Mouse (Mus musculus) splenic B cell, adult 2 months (primary cell): Measurements from ENCODE around the gene Qrich1.

Source experiments
- DNase-seq: peaks from one replicate; pipeline ENCODE4 v3.0.0-alpha.2; 2011; ENCODE audit warnings: low read depth, low spot score
- H3K27me3 ChIP-seq: 2 replicates; pipeline ENCODE4 v1.6.1; 2012; ENCODE audit warnings: mild to moderate bottlenecking, low read length, moderate library complexity, mixed read lengths; ENCODE audit not compliant: control insufficient read depth, poor library complexity, insufficient read depth, severe bottlenecking
- H3K36me3 ChIP-seq: 2 replicates; pipeline ENCODE4 v1.6.1; 2012; ENCODE audit warnings: mild to moderate bottlenecking, low read length, moderate library complexity, mixed read lengths; ENCODE audit not compliant: control insufficient read depth, poor library complexity, insufficient read depth, severe bottlenecking

The Qrich1 gene

DNA sequence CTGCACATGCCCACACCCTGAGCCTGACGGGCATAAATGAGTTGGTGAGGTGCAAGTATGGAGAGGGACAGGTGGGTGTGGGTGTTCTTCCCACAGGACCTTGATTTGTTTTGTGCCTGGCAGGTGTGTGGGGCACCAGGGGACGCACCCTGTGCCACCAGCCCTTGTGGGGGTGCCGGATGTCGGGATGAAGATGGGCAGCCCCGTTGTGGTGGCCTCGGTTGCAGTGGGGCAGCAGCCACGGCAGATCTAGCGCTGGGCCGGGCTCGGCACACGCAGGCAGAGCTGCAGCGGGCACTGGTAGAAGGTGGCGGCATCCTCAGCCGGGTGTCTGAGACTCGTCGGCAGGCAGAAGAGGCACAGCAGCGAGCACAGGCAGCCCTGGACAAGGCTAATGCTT, 28.2 kb upstream of the Qrich1 start:
- H3K27me3 ChIP-seq: no peaks in the 10 kb centered on the region
- peaks cover 3% of the 10 kb centered on the region for H3K36me3 ChIP-seq
- no peak for DNase-seq

DNA sequence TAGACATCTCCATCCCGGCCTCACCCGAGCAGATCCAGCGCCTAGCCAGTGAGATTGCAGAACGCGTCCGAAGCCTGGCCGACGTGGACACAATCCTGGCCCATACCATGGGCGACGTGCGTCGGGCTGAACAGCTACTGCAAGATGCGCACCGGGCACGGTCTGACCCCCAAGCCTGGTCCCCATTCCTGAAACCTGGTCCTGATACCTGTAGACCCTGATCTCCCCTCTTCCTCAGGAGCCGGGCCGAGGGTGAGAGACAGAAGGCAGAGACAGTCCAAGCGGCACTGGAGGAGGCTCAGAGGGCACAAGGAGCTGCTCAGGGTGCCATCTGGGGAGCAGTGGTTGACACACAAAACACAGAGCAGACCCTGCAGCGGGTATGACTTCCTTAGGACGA, 27.4 kb upstream of the Qrich1 start:
- no peaks in the 10 kb centered on the region for H3K27me3 ChIP-seq

DNA sequence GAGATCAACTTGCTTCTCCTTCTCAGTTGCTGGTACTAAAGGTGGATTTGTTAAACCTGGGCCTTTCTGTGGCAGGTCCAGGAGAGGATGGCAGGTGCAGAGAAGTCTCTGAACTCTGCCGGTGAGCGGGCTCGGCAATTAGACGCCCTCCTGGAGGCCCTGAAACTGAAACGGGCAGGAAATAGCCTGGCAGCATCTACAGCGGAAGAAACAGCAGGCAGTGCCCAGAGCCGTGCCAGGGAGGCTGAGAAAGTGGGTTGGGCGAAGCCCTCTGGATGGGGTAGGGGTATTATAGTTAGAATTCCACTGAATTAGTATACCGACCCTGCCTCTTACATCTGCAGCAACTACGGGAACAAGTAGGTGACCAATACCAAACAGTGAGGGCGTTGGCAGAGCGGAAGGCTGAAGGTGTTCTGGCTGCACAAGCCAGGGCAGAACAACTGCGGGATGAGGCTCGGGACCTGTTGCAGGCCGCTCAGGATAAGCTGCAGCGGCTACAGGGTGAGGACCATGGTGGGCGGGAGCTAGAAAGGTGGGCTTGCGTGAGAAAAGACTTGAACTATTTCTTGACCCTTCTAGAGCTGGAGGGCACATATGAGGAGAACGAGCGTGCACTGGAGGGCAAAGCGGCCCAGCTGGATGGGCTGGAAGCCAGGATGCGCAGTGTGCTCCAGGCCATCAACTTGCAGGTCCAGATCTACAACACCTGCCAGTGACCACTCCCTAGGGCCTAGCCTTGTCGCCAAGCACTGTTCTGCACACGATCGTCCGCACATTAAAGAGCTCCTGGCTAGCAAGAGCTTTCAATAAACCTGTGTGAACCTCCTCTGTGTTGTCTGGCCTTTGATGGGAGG, 26.7 kb upstream of the Qrich1 start:
- DNase-seq: no peak
- Histone ChIP-seq H3K27me3 (no peaks in the 10 kb centered on the region), H3K36me3 (peaks cover 13% of the 10 kb centered on the region)

More for the DNA sequence above, 27.4 kb upstream of the Qrich1 start:
- no peak for DNase-seq
- peaks cover 10% of the 10 kb centered on the region for H3K36me3 ChIP-seq

DNA sequence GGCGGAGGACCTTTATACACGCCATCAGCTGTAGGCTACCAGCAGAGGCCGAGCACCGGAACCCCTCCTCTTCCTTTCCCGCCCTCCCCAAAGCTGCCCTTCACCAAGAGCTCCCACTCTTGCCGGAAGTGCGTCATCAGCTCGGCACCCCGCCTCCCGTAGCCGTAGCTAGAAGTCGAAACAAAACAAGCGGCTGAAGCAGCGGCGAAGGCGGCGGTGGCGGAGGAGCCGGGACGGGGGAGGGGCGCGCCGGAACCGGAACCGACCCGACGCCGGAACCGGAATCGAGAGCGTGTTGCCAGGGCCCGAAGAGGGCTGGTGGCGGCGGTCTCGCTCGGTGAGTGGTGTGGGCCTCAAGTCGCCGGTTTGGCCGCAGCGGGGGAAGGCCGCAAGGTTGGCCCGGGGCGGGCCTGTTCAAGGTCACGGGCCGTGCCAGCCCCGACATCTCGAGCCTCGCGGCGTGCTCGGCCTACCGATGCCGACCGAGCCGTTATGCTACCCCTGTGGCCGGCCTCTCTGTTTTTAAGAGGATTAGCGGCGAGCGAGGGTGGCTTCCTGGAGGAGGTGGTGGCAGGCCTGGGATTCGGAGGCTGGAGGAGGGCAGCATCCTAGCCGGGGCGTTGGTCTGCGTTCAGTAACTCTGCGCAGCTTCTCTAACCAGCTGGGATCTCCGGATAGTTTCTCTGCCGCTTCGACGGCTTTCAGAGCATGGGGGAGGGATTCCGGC, 25.9 kb upstream of the Qrich1 start, which contains the start of gene Usp19:
TSS of gene Usp19 (plus strand) at position 44 of the 727 bp plus-strand sequence.
- peak; percentile 97 for DNase-seq

DNA sequence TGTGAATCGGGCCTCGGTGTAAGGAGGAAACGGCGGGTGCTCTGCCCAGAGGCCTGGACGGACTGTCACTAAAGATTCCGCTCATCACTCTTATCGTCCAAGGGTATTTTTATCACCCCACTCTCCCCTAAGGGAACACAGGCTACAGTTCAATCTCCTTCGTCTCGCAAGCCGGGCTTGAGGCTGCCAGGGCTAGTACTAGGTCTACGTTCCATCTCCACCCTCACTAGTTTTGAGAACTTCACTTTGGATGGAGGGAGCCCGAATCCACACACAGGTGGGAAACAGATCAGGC, 25.4 kb upstream of the Qrich1 start:
- no peak for DNase-seq
- Histone ChIP-seq H3K27me3 (no peaks in the 10 kb centered on the region), H3K36me3 (peaks cover 14% of the 10 kb centered on the region)

More for the DNA sequence above, 25.9 kb upstream of the Qrich1 start, which contains the start of gene Usp19:
- Histone ChIP-seq H3K27me3 (no peaks in the 10 kb centered on the region), H3K36me3 (peaks cover 14% of the 10 kb centered on the region)

DNA sequence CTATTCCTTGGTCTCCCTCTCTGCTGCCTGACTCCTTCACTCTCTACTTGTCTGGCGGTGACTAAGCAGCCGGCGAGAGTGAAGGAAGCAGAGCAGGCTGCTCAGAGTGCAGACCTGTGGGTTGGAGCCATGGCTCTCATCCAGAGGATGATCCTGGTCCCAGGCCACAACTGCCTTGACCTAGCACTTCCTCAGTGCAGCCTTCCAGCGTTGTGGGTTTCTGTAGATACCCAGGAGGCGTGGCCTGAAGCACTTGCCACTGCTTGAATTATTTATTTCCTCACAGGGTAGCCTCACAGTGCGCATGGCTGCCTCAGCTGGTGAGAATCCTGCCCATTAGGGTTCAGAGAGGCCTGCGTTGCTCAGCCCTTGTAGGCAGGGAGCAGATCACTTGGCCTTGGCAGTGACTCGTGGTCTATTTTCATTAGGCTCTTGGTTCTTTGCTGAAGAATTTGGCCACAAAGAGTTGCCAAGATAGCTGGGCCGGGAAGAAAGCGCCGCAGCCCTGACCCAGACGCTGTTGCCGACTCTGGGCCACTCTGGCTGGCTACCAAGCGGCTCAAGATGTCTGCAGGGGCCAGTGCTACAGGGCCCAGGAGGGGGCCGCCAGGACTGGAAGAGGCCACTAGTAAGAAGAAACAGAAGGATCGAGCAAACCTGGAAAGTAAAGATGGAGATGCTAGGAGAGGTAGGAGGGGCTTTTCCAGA, 24.4 kb upstream of the Qrich1 start:
- DNase-seq: peak; percentile 18
- peaks cover 16% of the 10 kb centered on the region for H3K36me3 ChIP-seq
- no peaks in the 10 kb centered on the region for H3K27me3 ChIP-seq

DNA sequence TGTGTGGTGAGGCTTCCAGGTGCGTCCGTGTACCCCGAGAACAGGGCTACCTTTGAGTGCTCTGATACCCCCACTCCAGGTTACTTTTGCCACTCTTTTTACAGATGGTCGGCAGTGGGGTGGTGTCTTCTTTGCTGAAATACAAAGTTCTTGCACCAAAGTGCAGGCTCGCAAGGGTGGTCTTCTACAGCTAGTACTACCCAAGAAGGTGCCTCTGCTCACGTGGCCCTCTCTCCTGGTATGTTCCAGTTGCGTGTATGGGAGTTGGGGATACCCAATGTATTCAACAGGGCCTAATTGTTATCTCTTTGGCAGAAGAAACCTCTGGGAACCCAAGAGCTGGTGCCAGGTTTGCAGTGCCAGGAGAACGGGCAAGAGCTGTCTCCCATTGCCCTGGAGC, 23.4 kb upstream of the Qrich1 start:
- DNase-seq: no peak
- peaks cover 19% of the 10 kb centered on the region for H3K36me3 ChIP-seq
- H3K27me3 ChIP-seq: no peaks in the 10 kb centered on the region

DNA sequence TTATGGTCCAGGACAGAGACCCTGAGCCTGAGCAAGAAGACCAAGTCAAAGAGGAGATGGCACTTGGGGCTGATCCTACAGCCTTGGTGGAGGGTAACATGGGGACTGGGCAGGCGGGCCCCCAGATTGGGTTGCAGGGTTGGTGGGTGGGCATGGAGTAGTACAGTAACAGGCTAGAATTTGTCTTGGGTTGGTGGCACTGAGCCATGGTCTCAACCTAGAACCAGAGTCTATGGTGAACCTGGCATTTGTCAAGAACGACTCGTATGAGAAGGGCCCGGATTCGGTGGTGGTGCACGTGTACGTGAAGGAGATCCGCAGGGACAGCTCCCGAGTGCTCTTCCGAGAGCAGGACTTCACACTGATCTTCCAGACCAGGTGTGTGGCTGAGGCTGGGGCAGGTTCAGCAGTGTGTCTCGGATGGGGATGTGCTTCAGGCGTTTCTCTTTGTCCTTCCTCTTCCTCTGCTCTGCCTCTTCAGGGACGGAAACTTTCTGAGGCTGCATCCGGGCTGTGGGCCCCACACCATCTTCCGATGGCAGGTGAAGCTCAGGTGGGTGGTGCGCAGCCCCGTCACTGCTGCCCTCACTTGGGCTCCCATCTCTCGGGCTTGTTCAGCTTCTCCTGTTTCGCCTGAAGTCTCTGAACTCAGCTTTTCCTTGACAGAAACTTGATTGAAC, 22.3 kb upstream of the Qrich1 start:
- no peaks in the 10 kb centered on the region for H3K27me3 ChIP-seq

DNA sequence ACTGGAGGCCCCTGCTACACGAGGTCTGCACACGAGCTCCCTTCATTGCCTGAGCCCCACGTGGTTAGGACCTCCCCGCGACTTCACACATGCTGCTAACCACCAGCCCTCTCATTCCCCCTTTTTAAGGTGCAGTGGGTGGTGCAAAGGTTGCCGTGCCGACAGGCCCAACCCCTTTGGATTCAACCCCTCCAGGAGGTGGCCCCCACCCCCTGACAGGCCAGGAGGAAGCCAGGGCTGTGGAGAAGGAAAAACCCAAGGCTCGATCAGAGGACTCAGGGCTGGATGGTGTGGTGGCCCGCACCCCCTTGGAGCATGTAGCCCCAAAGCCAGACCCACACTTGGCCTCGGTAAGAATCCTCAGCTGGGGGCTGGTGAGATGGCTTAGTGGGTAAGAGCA, 21.7 kb upstream of the Qrich1 start:
- Histone ChIP-seq H3K27me3 (no peaks in the 10 kb centered on the region), H3K36me3 (peaks cover 24% of the 10 kb centered on the region)
- DNase-seq: no peak

More for the DNA sequence above, 22.3 kb upstream of the Qrich1 start:
- DNase-seq: no peak
- peaks cover 23% of the 10 kb centered on the region for H3K36me3 ChIP-seq

DNA sequence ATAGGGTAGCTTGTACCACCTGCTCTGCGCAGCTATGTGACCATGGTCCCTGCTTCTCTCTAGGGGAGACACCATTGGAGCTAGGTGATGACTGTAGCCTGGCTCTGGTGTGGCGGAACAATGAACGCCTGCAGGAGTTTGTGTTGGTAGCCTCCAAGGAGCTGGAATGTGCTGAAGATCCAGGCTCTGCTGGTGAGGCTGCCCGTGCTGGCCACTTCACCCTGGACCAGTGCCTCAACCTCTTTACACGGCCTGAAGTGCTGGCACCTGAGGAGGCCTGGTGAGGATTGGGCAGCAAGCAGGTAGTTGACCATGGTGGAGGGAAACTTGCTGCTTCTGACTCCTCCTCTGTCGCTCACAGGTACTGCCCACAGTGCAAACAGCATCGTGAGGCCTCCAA, 17.4 kb upstream of the Qrich1 start:
- H3K36me3 ChIP-seq: peaks cover 24% of the 10 kb centered on the region
- H3K27me3 ChIP-seq: no peaks in the 10 kb centered on the region
- DNase-seq: no peak

DNA sequence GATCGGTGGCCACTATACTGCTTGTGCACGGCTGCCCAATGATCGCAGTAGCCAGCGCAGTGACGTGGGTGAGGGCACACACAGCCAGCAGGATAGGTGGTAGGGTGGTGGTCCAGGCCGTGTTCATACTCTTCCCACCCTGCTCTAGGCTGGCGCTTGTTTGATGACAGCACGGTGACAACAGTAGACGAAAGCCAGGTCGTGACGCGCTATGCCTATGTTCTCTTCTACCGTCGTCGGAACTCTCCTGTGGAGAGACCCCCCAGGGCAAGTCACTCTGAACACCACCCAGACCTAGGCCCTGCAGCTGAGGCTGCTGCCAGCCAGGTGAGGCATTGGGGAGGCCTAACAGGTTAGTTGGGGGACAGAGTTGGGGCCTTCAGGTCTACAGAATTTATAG, 16.7 kb upstream of the Qrich1 start:
- Histone ChIP-seq H3K27me3 (no peaks in the 10 kb centered on the region), H3K36me3 (peaks cover 21% of the 10 kb centered on the region)
- no peak for DNase-seq

DNA sequence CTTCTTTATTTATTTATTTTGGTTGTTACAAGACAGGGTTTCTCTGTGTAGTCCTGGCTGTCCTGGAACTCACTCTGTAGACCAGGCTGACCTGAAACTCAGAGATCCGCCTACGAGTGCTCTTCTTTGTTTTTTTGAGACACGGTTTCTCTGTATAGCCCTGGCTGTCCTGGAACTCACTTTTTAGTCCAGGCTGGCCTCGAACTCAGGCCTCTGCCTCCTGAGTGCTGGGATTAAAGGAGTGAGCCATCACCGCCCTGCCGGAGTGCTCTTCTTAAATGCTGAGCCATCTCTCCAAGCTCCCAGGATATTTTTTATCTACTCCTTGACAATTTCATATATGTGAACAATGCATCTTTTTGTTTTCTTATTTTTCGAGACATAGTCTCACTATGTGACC, 9.7 kb upstream of the Qrich1 start:
- Histone ChIP-seq H3K36me3 (peaks cover 11% of the 10 kb centered on the region), H3K27me3 (no peaks in the 10 kb centered on the region)
- no peak for DNase-seq

DNA sequence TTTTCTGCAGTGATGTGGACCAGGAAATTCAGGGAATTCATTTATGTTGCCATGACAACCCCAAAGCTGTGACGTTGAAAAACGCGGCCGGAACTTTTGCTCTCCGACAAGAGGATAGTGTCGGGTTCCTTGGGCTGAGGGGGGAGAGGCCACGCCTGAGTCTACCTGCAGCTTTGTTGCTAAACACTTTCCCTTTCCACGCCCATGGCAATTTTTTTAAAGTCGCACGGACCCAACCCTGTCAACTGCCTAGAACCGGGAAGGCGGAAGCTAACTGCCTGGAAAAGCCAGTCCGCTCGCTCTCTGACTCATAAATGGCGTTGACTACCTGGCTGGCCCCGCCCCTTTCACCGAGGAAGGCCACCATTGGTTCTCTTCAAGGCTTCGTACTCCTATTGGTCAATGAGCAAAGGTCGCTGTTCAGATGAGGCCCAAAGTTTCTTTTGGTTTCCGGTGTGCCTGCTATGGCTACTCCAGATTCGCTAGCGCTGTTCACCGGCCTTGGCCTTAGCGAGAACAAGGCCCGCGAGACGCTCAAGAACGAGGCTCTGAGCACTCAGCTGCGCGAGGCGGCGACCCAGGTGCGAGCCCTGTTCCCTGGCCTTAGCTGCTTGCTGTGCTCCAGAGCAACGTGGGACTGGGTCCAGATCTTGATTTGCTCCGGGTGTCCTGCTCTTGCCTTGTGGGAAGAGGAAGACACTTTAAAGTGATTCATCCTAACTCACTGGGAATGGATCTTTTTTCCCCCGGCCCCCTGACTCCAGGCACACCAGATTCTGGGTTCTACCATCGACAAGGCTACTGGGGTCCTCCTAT, 8.8 kb upstream of the Qrich1 start, which contains the start of gene Qars:
TSS of gene Qars (plus strand) at position 88 of the 816 bp plus-strand sequence.
- peak; percentile 95 for DNase-seq
- H3K36me3 ChIP-seq: peaks cover 15% of the 10 kb centered on the region

DNA sequence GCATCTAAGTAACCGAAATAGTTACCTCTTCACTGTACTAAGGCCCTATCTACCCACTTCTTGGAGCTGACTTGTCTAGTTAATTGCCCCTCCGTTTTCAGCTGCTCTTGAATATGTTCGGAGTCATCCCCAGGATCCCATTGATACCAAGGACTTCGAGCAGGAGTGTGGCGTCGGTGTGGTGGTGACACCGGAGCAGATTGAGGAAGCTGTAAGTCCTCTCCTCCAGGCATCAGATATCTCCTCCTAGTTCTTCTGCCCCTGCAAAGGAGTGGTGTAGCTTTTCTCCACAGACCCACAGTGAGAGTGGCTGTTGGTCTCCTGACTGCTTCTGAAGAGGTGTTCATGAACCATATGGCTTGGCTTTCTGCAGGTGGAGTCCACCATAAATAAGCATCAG, 7.8 kb upstream of the Qrich1 start:
- DNase-seq: no peak
- Histone ChIP-seq H3K27me3 (no peaks in the 10 kb centered on the region), H3K36me3 (peaks cover 16% of the 10 kb centered on the region)

More for the DNA sequence above, 8.8 kb upstream of the Qrich1 start, which contains the start of gene Qars:
- H3K27me3 ChIP-seq: no peaks in the 10 kb centered on the region
